Mouse (Mus musculus) liver, embryonic 12.5 days (tissue): Measurements from ENCODE around the gene Pcolce2. TPM values are rescaled to one million over a fixed set of nuclear protein-coding genes. Genes with fewer than 3 reads are reported as not detected.

ENCODE experiments used
- ATAC-seq: fragments of 200-750 bp; cut with Nextera tagmentation; 2 replicates; pipeline ENCODE4 v1.8.0; 2017; ENCODE audit warnings: moderate number of reproducible peaks, mild to moderate bottlenecking, moderate library complexity
- H3K27ac ChIP-seq: fragments of 300-500 bp; sonication (generic); 2 replicates; pipeline ENCODE4 v1.5.1; 2016; ENCODE audit warnings: mild to moderate bottlenecking
- H3K27me3 ChIP-seq: fragments of 300-500 bp; sonication (generic); replicated peaks from 2 replicates; pipeline ENCODE4 v1.6.1; 2016; ENCODE audit warnings: mild to moderate bottlenecking, moderate library complexity
- H3K36me3 ChIP-seq: fragments of 300-500 bp; sonication (generic); 2 replicates; pipeline ENCODE4 v1.6.1; 2016; ENCODE audit warnings: mild to moderate bottlenecking, moderate library complexity
- H3K4me1 ChIP-seq: fragments of 300-500 bp; sonication (generic); 2 replicates; pipeline ENCODE4 v1.6.1; 2016
- H3K4me2 ChIP-seq: fragments of 300-500 bp; sonication (generic); 2 replicates; pipeline ENCODE4 v1.6.1; 2016; ENCODE audit warnings: mild to moderate bottlenecking, moderate library complexity
- H3K4me3 ChIP-seq: fragments of 300-500 bp; sonication (generic); 2 replicates; pipeline ENCODE4 v1.5.1; 2016; ENCODE audit warnings: mild to moderate bottlenecking, moderate library complexity
- H3K9ac ChIP-seq: fragments of 300-500 bp; sonication (generic); 2 replicates; pipeline ENCODE4 v1.6.1; 2016; ENCODE audit warnings: mild to moderate bottlenecking, moderate library complexity
- H3K9me3 ChIP-seq: fragments of 300-500 bp; sonication (generic); replicated peaks from 2 replicates; pipeline ENCODE4 v1.6.1; 2016; ENCODE audit warnings: mild to moderate bottlenecking, moderate library complexity
- WGBS: fragments of 180-500 bp; shearing (Covaris S2); methylation state at CpG from one replicate; pipeline ENCODE4 v1.1.7; 2016; ENCODE audit not compliant: insufficient replicate concordance; 5-methylcytosine and 5-hydroxymethylcytosine counted together
- polyA plus RNA-seq: library from polyadenylated mRNA; unstranded; fragments of >200 nt; fragmentation: Nextera tagmentation; extraction: Ambion mirVana; gene quantifications from 2 replicates; pipeline ENCODE4 v1.2.1, GENCODE M21; 2016

The Pcolce2 gene
- polyA plus RNA-seq, 1 experiment from 2014 or later = 12.1 TPM

DNA sequence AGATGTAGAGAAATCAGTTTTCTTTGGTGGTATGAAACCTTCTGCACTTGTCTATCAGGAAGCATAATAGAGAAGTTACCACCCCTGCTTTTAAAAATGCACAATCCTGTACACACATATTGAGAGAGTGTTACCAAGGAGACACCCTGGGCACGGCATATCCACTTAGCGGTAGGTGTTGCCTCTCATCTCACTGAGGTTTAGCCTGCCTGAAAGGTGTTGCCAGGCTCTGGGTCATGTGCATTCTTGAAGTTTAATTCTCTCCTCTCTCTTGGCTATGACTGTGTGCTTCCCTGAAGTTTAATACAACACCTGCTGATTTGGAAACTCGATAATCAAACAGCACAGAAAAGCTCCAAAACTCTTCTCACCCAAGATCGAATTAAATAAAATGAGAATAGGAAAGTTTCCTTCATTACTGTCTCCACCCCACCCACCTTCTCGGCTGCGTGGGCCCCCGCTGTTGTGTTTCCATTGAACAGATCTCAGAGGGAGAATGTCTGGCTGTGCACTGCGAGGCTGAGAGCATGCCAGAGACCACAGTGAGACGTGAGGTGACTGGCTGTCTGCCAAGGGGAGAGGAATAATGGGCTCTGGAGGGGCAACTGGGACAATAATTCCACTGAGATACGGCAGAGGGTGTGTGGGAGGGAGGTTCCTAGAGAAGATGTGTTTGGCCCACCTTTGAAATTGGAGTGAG lies 27.0 kb downstream of the Pcolce2 start:
- no peaks in the 10 kb centered on the region for H3K9me3 ChIP-seq
- H3K9ac ChIP-seq = no peak overlapping the region
- WGBS = 67% methylated on average over 10 of the region's 10 CpGs
- no peaks in the 10 kb centered on the region for H3K36me3 ChIP-seq
- no peak overlapping the region for H3K27ac ChIP-seq
- no peaks in the 10 kb centered on the region for H3K27me3 ChIP-seq
- no peak overlapping the region for H3K4me3 ChIP-seq
- no peaks in the 10 kb centered on the region for H3K4me1 ChIP-seq
- no peak for ATAC-seq
- no peak overlapping the region for H3K4me2 ChIP-seq

DNA sequence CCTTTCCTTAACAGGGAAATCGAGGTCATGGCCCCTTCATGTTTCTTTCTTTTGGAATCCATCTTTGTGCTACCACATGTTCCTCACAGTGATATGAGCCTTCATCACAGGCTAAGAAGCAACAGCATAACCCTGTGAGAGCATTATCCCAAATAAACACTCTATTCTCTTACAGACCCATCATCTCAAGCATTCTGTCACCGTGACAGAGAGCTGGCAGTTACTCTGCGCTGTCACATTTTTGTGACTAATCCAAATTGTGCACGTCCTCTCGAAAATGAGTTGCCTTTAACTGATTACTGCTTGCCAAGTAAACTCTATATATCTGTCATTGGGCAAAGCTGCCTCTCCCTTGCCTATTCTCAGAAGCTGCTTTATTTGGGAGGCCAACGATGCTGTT lies 28.4 kb downstream of the Pcolce2 start:
- Histone ChIP-seq H3K9me3 (no peaks in the 10 kb centered on the region), H3K4me1 (no peaks in the 10 kb centered on the region), H3K36me3 (peaks cover 4% of the 10 kb centered on the region; the same call in 1 of the 2 replicates), H3K27ac (no peak overlapping the region), H3K4me3 (no peak overlapping the region), H3K9ac (no peak overlapping the region), H3K4me2 (no peak overlapping the region), H3K27me3 (no peaks in the 10 kb centered on the region)
- ATAC-seq = no peak
- 77% methylated on average over 6 of the region's 6 CpGs for WGBS

DNA sequence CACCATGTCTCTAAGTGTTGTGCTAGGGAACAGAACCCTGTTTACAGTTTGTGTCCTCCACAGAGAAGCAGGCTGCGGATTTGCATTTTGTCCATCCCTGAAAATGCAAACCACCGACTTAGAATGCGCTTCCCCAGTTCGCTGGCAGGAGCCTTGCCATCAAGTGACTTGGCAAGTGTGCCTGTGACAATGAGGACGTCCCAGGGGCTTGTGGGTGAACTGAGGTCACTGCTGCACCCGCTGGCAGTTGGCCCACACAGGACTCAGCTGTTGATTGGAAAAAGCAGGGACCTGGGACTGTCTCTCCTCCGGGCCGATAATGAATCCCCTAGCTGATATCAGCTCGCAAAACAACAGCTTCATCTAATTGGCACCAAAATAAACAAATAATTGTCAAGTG lies 30.4 kb downstream of the Pcolce2 start:
- Histone ChIP-seq H3K36me3 (peaks cover 11% of the 10 kb centered on the region; the same call in 1 of the 2 replicates), H3K27ac (no peak overlapping the region), H3K4me3 (no peak overlapping the region), H3K9me3 (peaks cover 4% of the 10 kb centered on the region; the same call in 1 of the 2 replicates), H3K4me1 (no peaks in the 10 kb centered on the region), H3K4me2 (no peak overlapping the region), H3K27me3 (no peaks in the 10 kb centered on the region), H3K9ac (no peak overlapping the region)
- no peak for ATAC-seq
- WGBS = 51% methylated on average over 9 of the region's 9 CpGs

DNA sequence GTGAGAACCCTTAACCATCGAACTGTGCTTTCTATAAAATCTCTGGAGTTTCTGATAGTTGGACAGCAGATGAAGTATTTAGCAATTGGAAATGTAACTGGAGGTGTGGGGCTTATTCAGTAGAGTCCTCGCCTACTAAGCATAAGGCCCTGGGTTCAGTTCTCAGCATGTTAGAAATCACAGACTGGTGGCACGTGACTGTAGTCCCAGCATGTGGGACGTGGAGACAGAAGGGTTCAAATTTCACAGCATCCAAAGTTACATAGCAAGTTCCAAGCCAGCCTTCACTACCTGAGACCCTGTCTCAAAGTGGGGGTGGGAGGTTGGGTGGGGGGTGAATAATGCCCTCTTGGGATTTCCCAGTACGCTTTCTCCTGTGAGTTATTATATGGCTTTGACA lies 30.9 kb downstream of the Pcolce2 start:
- 59% methylated on average over 5 of the region's 5 CpGs for WGBS
- Histone ChIP-seq H3K4me2 (no peak overlapping the region), H3K9me3 (peaks cover 4% of the 10 kb centered on the region; the same call in 1 of the 2 replicates), H3K27me3 (no peaks in the 10 kb centered on the region), H3K36me3 (peaks cover 11% of the 10 kb centered on the region; the same call in 1 of the 2 replicates), H3K9ac (no peak overlapping the region), H3K4me1 (no peaks in the 10 kb centered on the region), H3K4me3 (no peak overlapping the region), H3K27ac (no peak overlapping the region)
- no peak for ATAC-seq

DNA sequence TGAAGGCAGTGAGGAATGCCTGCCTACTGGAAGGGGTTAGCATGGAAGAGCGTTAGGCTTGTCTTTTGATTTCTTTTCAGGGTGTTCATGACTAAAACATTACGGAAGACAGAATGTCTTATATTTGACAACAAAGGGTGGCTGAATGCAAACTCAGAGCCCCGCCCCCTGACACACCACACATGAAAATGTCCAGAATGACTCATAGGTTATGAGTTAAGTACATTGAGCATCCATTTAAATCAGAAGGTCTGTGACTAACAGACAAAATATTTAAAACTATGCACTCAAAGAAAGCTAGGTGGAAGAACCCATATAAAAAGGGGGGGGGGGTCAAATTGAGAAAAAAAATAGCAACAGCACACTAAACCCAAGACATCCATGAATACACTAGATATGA lies 34.9 kb downstream of the Pcolce2 start:
- no peaks in the 10 kb centered on the region for H3K4me1 ChIP-seq
- no peak overlapping the region for H3K27ac ChIP-seq
- H3K9ac ChIP-seq = no peak overlapping the region
- H3K36me3 ChIP-seq = peaks cover 11% of the 10 kb centered on the region; the same call in 1 of the 2 replicates
- H3K9me3 ChIP-seq = peaks cover 6% of the 10 kb centered on the region; the same call in 1 of the 2 replicates
- H3K4me3 ChIP-seq = no peak overlapping the region
- no peak overlapping the region for H3K4me2 ChIP-seq
- WGBS = 84% methylated on average over 3 of the region's 3 CpGs
- no peak for ATAC-seq
- H3K27me3 ChIP-seq = no peaks in the 10 kb centered on the region

DNA sequence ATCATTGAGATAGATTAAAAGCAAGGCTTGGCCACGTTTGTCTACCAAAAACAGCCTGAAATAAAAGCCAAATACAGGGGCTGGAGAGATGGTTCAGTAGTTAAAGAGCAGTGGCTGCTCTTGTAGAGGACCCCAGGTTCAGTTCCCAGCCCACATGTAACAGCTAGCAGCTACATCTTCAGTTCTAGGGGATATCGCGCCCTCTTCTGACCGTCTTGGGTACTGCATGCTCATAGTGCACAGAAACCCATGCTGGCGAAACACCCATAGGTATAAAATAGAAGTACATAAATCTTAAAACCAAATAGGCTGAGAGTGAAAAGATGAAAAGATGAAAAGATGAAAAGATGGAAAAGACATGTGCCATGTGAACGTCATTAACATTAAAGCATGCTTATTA lies 35.4 kb downstream of the Pcolce2 start:
- H3K27me3 ChIP-seq = no peaks in the 10 kb centered on the region
- H3K9me3 ChIP-seq = peaks cover 6% of the 10 kb centered on the region; the same call in 1 of the 2 replicates
- H3K36me3 ChIP-seq = peaks cover 11% of the 10 kb centered on the region; the same call in 1 of the 2 replicates
- no peak overlapping the region for H3K9ac ChIP-seq
- ATAC-seq = no peak
- no peak overlapping the region for H3K27ac ChIP-seq
- no peak overlapping the region for H3K4me3 ChIP-seq
- H3K4me1 ChIP-seq = no peaks in the 10 kb centered on the region
- H3K4me2 ChIP-seq = no peak overlapping the region
- WGBS = 68% methylated on average over 6 of the region's 6 CpGs

DNA sequence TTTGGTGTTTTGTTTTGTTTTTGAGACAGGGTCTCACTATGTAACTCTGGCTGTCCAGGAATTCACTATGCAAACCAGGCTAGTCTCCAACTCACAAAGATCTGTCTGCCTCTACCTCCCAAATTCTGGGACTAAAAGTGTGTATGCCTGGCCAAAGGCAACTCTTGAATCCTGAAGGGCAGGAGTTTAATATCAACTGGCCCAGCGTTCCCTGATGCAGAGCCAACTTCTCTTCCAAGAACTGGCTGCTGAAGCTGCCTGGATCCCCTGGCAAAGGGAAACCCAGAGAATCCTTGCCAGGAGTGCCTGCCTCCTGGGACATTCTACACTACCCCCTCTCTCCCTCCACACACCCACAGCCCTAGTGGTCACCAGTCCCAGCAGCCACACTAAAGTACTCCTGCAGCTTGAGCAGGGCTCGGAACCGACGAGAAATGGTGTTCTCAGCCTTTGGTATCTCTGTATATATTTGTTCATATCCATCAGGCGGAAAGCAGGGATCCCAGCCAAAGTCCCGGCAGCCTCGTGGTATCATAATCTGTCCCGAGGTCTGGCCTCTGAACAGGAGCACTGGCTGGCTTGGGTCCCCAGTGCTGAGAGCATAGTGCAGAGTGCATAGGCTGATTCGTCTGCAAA lies 37.8 kb downstream of the Pcolce2 start:
- H3K27ac ChIP-seq = no peak overlapping the region
- H3K27me3 ChIP-seq = no peaks in the 10 kb centered on the region
- H3K9ac ChIP-seq = no peak overlapping the region
- no peak overlapping the region for H3K4me2 ChIP-seq
- peaks cover 8% of the 10 kb centered on the region; the same call in 1 of the 2 replicates for H3K36me3 ChIP-seq
- no peaks in the 10 kb centered on the region for H3K4me1 ChIP-seq
- ATAC-seq = no peak
- 74% methylated on average over 9 of the region's 9 CpGs for WGBS
- H3K4me3 ChIP-seq = no peak overlapping the region
- H3K9me3 ChIP-seq = peaks cover 6% of the 10 kb centered on the region; the same call in 1 of the 2 replicates

DNA sequence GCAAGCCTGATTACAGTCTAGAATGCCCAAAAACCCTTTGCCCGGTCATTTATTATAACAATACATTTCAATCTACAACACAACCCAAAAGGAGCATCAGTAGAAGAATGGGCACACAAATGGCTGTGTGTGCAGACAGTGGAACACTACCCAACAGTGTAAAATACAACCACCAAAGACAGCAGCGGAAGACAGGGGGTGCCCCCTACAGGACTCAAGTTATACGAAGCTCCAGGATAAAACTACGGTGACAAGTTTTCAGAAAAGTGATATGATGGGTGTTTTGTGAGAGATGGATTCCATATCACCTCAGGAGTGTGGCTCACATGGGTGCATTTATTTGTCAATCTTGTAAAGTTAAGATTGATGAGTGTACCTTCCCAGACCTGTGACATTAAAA lies 38.6 kb downstream of the Pcolce2 start:
- H3K9me3 ChIP-seq = peaks cover 6% of the 10 kb centered on the region; the same call in 1 of the 2 replicates
- no peak overlapping the region for H3K9ac ChIP-seq
- H3K4me2 ChIP-seq = no peak overlapping the region
- H3K27me3 ChIP-seq = no peaks in the 10 kb centered on the region
- H3K4me1 ChIP-seq = no peaks in the 10 kb centered on the region
- peaks cover 7% of the 10 kb centered on the region; the same call in 1 of the 2 replicates for H3K36me3 ChIP-seq
- no peak overlapping the region for H3K27ac ChIP-seq
- H3K4me3 ChIP-seq = no peak overlapping the region
- ATAC-seq = no peak
- WGBS = 84% methylated on average over 4 of the region's 4 CpGs

DNA sequence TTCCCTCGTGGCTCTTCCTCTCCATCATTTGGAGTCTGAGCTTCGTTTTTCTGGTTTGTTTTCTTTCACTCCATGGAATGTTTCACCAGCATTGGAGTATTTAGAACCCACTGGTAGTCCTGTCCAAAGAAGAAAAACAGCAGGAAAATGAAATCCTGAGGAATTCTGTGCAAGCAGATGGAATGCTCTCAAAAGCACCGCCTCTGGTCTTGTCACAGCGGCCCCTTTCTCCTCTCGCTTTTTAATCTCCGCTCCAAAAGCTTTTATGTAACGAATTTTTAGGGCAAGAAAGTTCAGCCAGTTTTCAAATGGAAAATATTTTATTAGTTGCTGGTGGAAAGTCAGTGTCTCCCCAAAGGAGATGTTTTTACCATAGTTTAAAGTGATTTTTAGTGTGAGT lies 42.6 kb downstream of the Pcolce2 start:
- Histone ChIP-seq H3K4me2 (no peak overlapping the region), H3K4me1 (no peaks in the 10 kb centered on the region), H3K36me3 (no peaks in the 10 kb centered on the region), H3K4me3 (no peak overlapping the region), H3K9ac (no peak overlapping the region), H3K27ac (no peak overlapping the region), H3K9me3 (0 out of 2 replicates have a peak, but pooled peaks cover 3% of the 10 kb centered on the region), H3K27me3 (no peaks in the 10 kb centered on the region)
- no peak for ATAC-seq
- 63% methylated on average over 7 of the region's 7 CpGs for WGBS

DNA sequence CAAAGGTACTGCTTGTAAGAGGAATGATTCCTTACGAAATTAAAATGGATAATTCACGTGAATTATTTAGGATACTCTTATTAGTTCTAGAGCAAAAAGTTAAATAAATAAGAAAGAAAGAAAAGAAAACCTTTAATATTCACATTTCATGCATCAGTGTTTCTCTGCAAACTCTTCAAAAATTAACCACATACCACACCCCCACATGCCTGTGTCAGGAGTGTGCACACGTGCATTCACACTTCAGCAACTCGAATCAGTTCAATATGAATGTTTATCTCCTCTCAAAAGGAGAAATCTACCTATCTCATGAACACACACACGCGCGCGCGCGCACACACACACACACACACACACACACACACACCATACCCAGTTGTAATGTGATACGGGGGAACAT lies 43.3 kb downstream of the Pcolce2 start:
- Histone ChIP-seq H3K4me2 (no peak overlapping the region), H3K36me3 (no peaks in the 10 kb centered on the region), H3K4me3 (no peak overlapping the region), H3K27ac (no peak overlapping the region), H3K9ac (no peak overlapping the region), H3K27me3 (no peaks in the 10 kb centered on the region), H3K9me3 (0 out of 2 replicates have a peak, but pooled peaks cover 3% of the 10 kb centered on the region), H3K4me1 (no peaks in the 10 kb centered on the region)
- no peak for ATAC-seq
- 76% methylated on average over 11 of the region's 11 CpGs for WGBS

DNA sequence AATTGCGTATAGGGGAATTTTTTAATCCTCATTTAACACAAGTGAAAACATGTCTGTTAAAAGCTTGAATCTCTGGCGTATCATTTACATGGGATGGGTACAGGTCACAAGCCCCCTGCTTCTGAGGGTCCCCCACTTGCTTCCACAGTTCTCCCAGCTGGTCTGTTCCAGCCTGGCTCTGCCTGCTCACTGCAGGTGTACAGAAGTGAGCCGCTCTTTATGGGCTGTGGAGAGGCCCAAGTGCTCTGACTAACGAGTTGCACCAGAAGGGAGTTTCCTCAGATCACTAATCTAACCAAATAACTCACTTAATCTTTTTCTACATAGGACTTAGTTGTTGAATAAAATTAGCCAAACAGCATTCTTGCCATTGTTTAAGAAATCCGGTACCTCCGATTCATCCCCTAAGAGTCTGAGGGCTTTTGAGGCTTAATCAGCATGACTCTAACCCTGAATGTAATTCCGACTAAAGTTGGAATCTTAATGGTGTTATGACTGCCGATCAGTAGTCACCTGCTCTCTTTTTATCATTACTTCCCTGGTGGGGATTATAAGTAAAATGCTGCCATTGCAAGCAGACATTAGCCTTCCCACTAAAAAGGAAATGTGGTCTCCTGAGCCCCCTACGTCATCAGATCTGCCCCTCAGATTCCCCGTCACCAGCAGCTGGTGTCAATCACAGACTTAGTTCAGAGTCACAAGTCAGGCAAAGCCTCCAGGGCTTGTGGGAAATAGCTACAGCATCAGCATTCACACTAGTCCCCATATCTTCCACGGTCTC lies 48.4 kb downstream of the Pcolce2 start:
- 65% methylated on average over 11 of the region's 11 CpGs for WGBS
- Histone ChIP-seq H3K36me3 (no peaks in the 10 kb centered on the region), H3K4me1 (no peaks in the 10 kb centered on the region), H3K27ac (no peak overlapping the region), H3K9me3 (no peaks in the 10 kb centered on the region), H3K27me3 (no peaks in the 10 kb centered on the region), H3K4me2 (no peak overlapping the region), H3K9ac (no peak overlapping the region), H3K4me3 (no peak overlapping the region)
- ATAC-seq = no peak

DNA sequence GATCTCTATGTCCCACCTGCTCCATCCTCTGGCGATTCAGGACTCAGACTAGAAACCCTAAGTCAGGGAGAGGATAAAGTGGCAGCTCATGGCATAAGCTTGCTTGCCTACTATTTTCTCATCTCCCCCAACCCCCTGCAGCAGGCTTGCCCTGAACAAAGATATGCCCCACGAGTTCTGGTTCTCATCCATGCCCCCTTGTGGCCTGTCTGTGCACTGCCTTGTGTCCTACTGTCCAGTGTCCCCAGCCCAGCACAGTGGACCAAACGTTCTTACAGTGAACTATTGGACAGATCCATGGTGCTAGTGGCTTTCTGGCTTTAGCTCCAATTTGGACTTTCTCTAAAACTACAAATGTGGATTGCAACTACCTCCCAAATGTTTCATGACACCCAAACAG lies 50.7 kb downstream of the Pcolce2 start:
- Histone ChIP-seq H3K4me1 (no peaks in the 10 kb centered on the region), H3K36me3 (no peaks in the 10 kb centered on the region), H3K27me3 (no peaks in the 10 kb centered on the region), H3K9ac (no peak overlapping the region), H3K27ac (no peak overlapping the region), H3K4me2 (no peak overlapping the region), H3K9me3 (no peaks in the 10 kb centered on the region), H3K4me3 (no peak overlapping the region)
- no peak for ATAC-seq
- 35% methylated on average over 3 of the region's 3 CpGs for WGBS
